Mouse (Mus musculus) CH12.LX (cell line): ENCODE measurements around the gene Ccl11. TPM values are rescaled to one million over a fixed set of nuclear protein-coding genes. Genes with fewer than 3 reads are reported as not detected.

Source experiments
- DNase-seq: peaks from one replicate; pipeline ENCODE4 v3.0.0-alpha.2; 2013; ENCODE audit errors: extremely low read depth
- H3K27ac ChIP-seq: 2 replicates; pipeline ENCODE4 v1.5.1; 2012; ENCODE audit warnings: low read depth, mild to moderate bottlenecking, control low read depth, moderate library complexity; ENCODE audit not compliant: insufficient read depth
- H3K27me3 ChIP-seq: replicated peaks from 2 replicates; pipeline ENCODE3; 2012; ENCODE audit warnings: inconsistent platforms
- H3K36me3 ChIP-seq, 2 experiments: replicated peaks in 1 of 2; 2 replicates each; pipeline versions ENCODE3 to v1.6.1; 2012; ENCODE audit warnings: inconsistent platforms in 1 of 2, low read length in 1 of 2, mild to moderate bottlenecking in 1 of 2, mixed read lengths in 1 of 2, moderate library complexity in 1 of 2; ENCODE audit not compliant: control insufficient read depth in 1 of 2, insufficient read depth in 1 of 2
- H3K4me1 ChIP-seq, 2 experiments: 2 replicates each; pipeline ENCODE4 v1.6.1; 2012; ENCODE audit warnings: inconsistent platforms in 1 of 2, moderate library complexity in 1 of 2; ENCODE audit not compliant: insufficient read depth in 2 of 2, control insufficient read depth in 1 of 2
- H3K4me2 ChIP-seq: 2 replicates; pipeline ENCODE4 v1.6.1; 2012; ENCODE audit warnings: low read depth, mild to moderate bottlenecking, control low read depth; ENCODE audit not compliant: poor library complexity, insufficient read depth, severe bottlenecking
- H3K4me3 ChIP-seq, 3 experiments: fragments of 150-350 bp in 1 of 3; sonication (generic) in 1 of 3; replicated peaks in 1 of 3; 2 replicates each; pipeline versions ENCODE3 to v1.5.1; 2011 to 2012; ENCODE audit warnings: low read depth in 2 of 3, low read length in 2 of 3, mild to moderate bottlenecking in 2 of 3, moderate library complexity in 2 of 3, control low read depth in 1 of 3, improper control_type of control experiment in 1 of 3, inconsistent platforms in 1 of 3, mixed read lengths in 1 of 3; ENCODE audit not compliant: poor library complexity in 1 of 3
- H3K79me2 ChIP-seq: replicated peaks from 2 replicates; pipeline ENCODE4 v1.6.1; 2012; ENCODE audit warnings: mild to moderate bottlenecking, moderate library complexity; ENCODE audit not compliant: control insufficient read depth, poor library complexity, insufficient read depth, severe bottlenecking; ENCODE audit errors: extremely low read depth
- H3K9ac ChIP-seq: 2 replicates; pipeline ENCODE4 v1.6.1; 2012; ENCODE audit warnings: low read depth, mild to moderate bottlenecking, control low read depth, moderate library complexity; ENCODE audit not compliant: insufficient read depth
- H3K9me3 ChIP-seq: replicated peaks from 2 replicates; pipeline ENCODE3; 2012; ENCODE audit warnings: low read length, inconsistent platforms, mixed read lengths
- BHLHE40 ChIP-seq: IDR thresholded peaks from 2 replicates; pipeline ENCODE4 v1.6.1; 2011; ENCODE audit warnings: mild to moderate bottlenecking, low read depth, low read length, improper control_type of control experiment
- CHD2 ChIP-seq: IDR thresholded peaks from 2 replicates; pipeline ENCODE4 v1.6.1; 2011; ENCODE audit warnings: low read length, improper control_type of control experiment
- CTCF ChIP-seq, 2 experiments: IDR thresholded peaks in 1 of 2; conservative IDR thresholded peaks in 1 of 2; 2 replicates each; pipeline ENCODE4 v1.5.1; 2011 to 2012; ENCODE audit warnings: low read depth in 2 of 2, low read length in 2 of 2, improper control_type of control experiment in 1 of 2, inconsistent platforms in 1 of 2, mild to moderate bottlenecking in 1 of 2, moderate library complexity in 1 of 2
- GABPA ChIP-seq: IDR thresholded peaks from 2 replicates; pipeline ENCODE4 v1.6.1; 2012; ENCODE audit warnings: low read depth, low read length, improper control_type of control experiment, inconsistent platforms; ENCODE audit not compliant: insufficient replicate concordance
- HCFC1 ChIP-seq: IDR thresholded peaks from 2 replicates; pipeline ENCODE4 v1.6.1; 2012; ENCODE audit warnings: low read depth, mild to moderate bottlenecking, inconsistent platforms, low read length, improper control_type of control experiment
- JUND ChIP-seq: conservative IDR thresholded peaks from 2 replicates; pipeline ENCODE4 v1.6.1; 2011; ENCODE audit warnings: low read depth, low read length, improper control_type of control experiment
- KAT2A ChIP-seq: IDR thresholded peaks from 2 replicates; pipeline ENCODE4 v1.6.1; 2012; ENCODE audit warnings: low read length, improper control_type of control experiment, inconsistent platforms; ENCODE audit not compliant: insufficient replicate concordance
- MAZ ChIP-seq: IDR thresholded peaks from 2 replicates; pipeline ENCODE4 v1.6.1; 2012; ENCODE audit warnings: low read depth, mild to moderate bottlenecking, inconsistent platforms, low read length, improper control_type of control experiment, moderate library complexity
- MEF2A ChIP-seq: IDR thresholded peaks from 2 replicates; pipeline ENCODE4 v1.6.1; 2014; ENCODE audit warnings: low read depth, mild to moderate bottlenecking, inconsistent platforms, low read length, improper control_type of control experiment, borderline replicate concordance
- MYC ChIP-seq: IDR thresholded peaks from 2 replicates; pipeline ENCODE4 v1.6.1; 2011; ENCODE audit warnings: low read depth, mild to moderate bottlenecking, improper control_type of control experiment, low read length
- NELFE ChIP-seq: IDR thresholded peaks from 2 replicates; pipeline ENCODE4 v1.6.1; 2011; ENCODE audit warnings: low read depth, low read length, improper control_type of control experiment
- NRF1 ChIP-seq: IDR thresholded peaks from 2 replicates; pipeline ENCODE4 v1.6.1; 2014; ENCODE audit warnings: low read depth, mild to moderate bottlenecking, inconsistent platforms, low read length, improper control_type of control experiment, moderate library complexity
- POLR2AphosphoS2 ChIP-seq: IDR thresholded peaks from 2 replicates; pipeline ENCODE4 v1.6.1; 2011; ENCODE audit warnings: low read depth, low read length, improper control_type of control experiment
- RAD21 ChIP-seq: IDR thresholded peaks from 2 replicates; pipeline ENCODE4 v1.6.1; 2011; ENCODE audit warnings: low read depth, mild to moderate bottlenecking, low read length, improper control_type of control experiment, moderate library complexity
- RCOR1 ChIP-seq: conservative IDR thresholded peaks from 2 replicates; pipeline ENCODE4 v1.6.1; 2012; ENCODE audit warnings: low read depth, mild to moderate bottlenecking, inconsistent platforms, low read length, improper control_type of control experiment
- SIN3A ChIP-seq: IDR thresholded peaks from 2 replicates; pipeline ENCODE4 v1.6.1; 2012; ENCODE audit warnings: low read length, improper control_type of control experiment, inconsistent platforms
- SMC3 ChIP-seq: IDR thresholded peaks from 2 replicates; pipeline ENCODE4 v1.6.1; 2011; ENCODE audit warnings: low read depth, low read length, improper control_type of control experiment
- TCF12 ChIP-seq: IDR thresholded peaks from 2 replicates; pipeline ENCODE4 v1.6.1; 2014; ENCODE audit warnings: low read depth, mild to moderate bottlenecking, inconsistent platforms, low read length, improper control_type of control experiment
- USF1 ChIP-seq: IDR thresholded peaks from 2 replicates; pipeline ENCODE4 v1.6.1; 2014; ENCODE audit warnings: low read depth, mild to moderate bottlenecking, inconsistent platforms, low read length, improper control_type of control experiment
- USF2 ChIP-seq: conservative IDR thresholded peaks from 2 replicates; pipeline ENCODE4 v1.6.1; 2011; ENCODE audit warnings: low read depth, low read length, improper control_type of control experiment
- ZC3H11A ChIP-seq: IDR thresholded peaks from 2 replicates; pipeline ENCODE4 v1.6.1; 2012; ENCODE audit warnings: low read depth, mild to moderate bottlenecking, inconsistent platforms, low read length, improper control_type of control experiment
- ZKSCAN1 ChIP-seq: IDR thresholded peaks from 2 replicates; pipeline ENCODE4 v1.6.1; 2012; ENCODE audit warnings: low read depth, inconsistent platforms, low read length, improper control_type of control experiment, borderline replicate concordance
- ZMIZ1 ChIP-seq: IDR thresholded peaks from 2 replicates; pipeline ENCODE4 v1.6.1; 2012; ENCODE audit warnings: low read depth, mild to moderate bottlenecking, inconsistent platforms, low read length, improper control_type of control experiment
- dilution Hi-C: fragments of 300-500 bp; cut with MboI; formaldehyde crosslinking; loops from 2 replicates; pipeline ENCODE4 v1.14.3; 2020; ENCODE audit warnings: low sequenced_read_pairs; ENCODE audit not compliant: extremely low pct_unique_long_range_greater_than_20kb, extremely low pct_ligation_motif_present
- in situ Hi-C: fragments of 300-500 bp; cut with MboI; formaldehyde crosslinking; loops from 3 replicates; pipeline ENCODE4 v1.14.3; 2019; ENCODE audit warnings: low sequenced_read_pairs, low pct_ligation_motif_present, low pct_unique_long_range_greater_than_20kb, mixed read lengths
- polyA plus RNA-seq: library from polyadenylated mRNA; unstranded; fragments of >175 nt; gene quantifications from 2 replicates; pipeline ENCODE4 v1.2.1, GENCODE M21; 2012; ENCODE audit warnings: low read depth; ENCODE audit not compliant: insufficient read length
- total RNA-seq, 2 experiments: library from RNA; depleted of rRNA; stranded (reverse); fragments of 300-350 nt in 1 of 2; fragments of >200 nt in 1 of 2; gene quantifications; 2 replicates each; pipeline ENCODE4 v1.2.3; 2012 to 2014

Ccl11 gene
- total and polyA plus RNA-seq, 3 experiments: not detected

- H3K36me3 ChIP-seq: no peaks in the 10 kb centered on the region
- dilution Hi-C loops: no loop called here
- TF ChIP-seq ZKSCAN1 (no peak), TCF12 (no peak), SIN3A (no peak), JUND (no peak)
- TF ChIP-seq, all 38 proteins: peak for 0
- Histone ChIP-seq H3K4me2 (no peak overlapping the region), H3K9ac (no peak overlapping the region), H3K9me3 (peaks cover 3% of the 10 kb centered on the region), H3K27ac (no peak overlapping the region), H3K27me3 (peaks cover 82% of the 10 kb centered on the region), H3K4me3 (no peak overlapping the region), H3K4me1 (no peaks in the 10 kb centered on the region), H3K79me2 (no peaks in the 10 kb centered on the region)
- in situ Hi-C loops: loop anchor here (5.0 kb wide), 1 partner anchor 128 kb away; no protein-coding TSS in a partner anchor
- DNase-seq: no peak
These were observed 3.8 kb upstream of the Ccl11 start for GRCm38 (mm10) chr11:82053849-82054248.

GRCm38 (mm10) chr11:82062226-82062625, 4.6 kb downstream of the Ccl11 start:
- DNase-seq: no peak
- dilution Hi-C loops (no loop called here), in situ Hi-C loops (no loop called here)
- H3K9ac ChIP-seq: no peak overlapping the region
- no peak for TF ChIP-seq RCOR1
- no peak for TF ChIP-seq CTCF (conservative IDR thresholded peaks at IDR 0.05 in 1 of 2, IDR thresholded peaks at IDR 0.05 in 1 of 2; ENCODE audit: low read depth in 2 of 2, low read length in 2 of 2)
- TF ChIP-seq KAT2A: no peak
- no peak for TF ChIP-seq NRF1
- no peak for TF ChIP-seq ZMIZ1
- TF ChIP-seq MAZ: no peak
- TF ChIP-seq SMC3: no peak
- H3K79me2 ChIP-seq: no peaks in the 10 kb centered on the region
- H3K27me3 ChIP-seq: peaks cover 63% of the 10 kb centered on the region
- no peak overlapping the region for H3K4me2 ChIP-seq
- H3K9me3 ChIP-seq: no peaks in the 10 kb centered on the region
- no peaks in the 10 kb centered on the region for H3K36me3 ChIP-seq
- no peak overlapping the region for H3K4me3 ChIP-seq
- no peaks in the 10 kb centered on the region for H3K4me1 ChIP-seq
- no peak overlapping the region for H3K27ac ChIP-seq

GRCm38 (mm10) chr11:82063454-82063853, 5.8 kb downstream of the Ccl11 start:
- in situ Hi-C loops: no loop called here
- DNase-seq: no peak
- H3K27ac ChIP-seq: no peak overlapping the region
- H3K4me3 ChIP-seq: no peak overlapping the region
- TF ChIP-seq RAD21 (no peak), GABPA (no peak), ZC3H11A (no peak), HCFC1 (no peak), MEF2A (no peak), USF2 (no peak), KAT2A (no peak), NELFE (no peak), MYC (no peak), CHD2 (no peak), BHLHE40 (no peak), POLR2AphosphoS2 (no peak), USF1 (no peak), SMC3 (no peak)
- no peaks in the 10 kb centered on the region for H3K9me3 ChIP-seq
- H3K36me3 ChIP-seq: no peaks in the 10 kb centered on the region
- no peak overlapping the region for H3K9ac ChIP-seq
- H3K79me2 ChIP-seq: no peaks in the 10 kb centered on the region
- H3K4me2 ChIP-seq: no peak overlapping the region
- H3K27me3 ChIP-seq: peaks cover 51% of the 10 kb centered on the region
- dilution Hi-C loops: no loop called here
- H3K4me1 ChIP-seq: no peaks in the 10 kb centered on the region
